Mouse (Mus musculus) 3134 (cell line): ENCODE measurements around the gene Fcrl1.
"Not testable (repeated sequence)": the region's sequence is repeated elsewhere in the genome, so short reads cannot be mapped to it uniquely, and the experiment has no call there.

Experiments used
- DNase-seq: peaks from one replicate; pipeline ENCODE4 v3.0.0-alpha.2; 2011; ENCODE audit warnings: low spot score; ENCODE audit not compliant: insufficient read length; ENCODE audit errors: extremely low read depth

Gene Fcrl1

GRCm38 (mm10) chr3:87376195-87377165, at the start of gene Fcrl1:
Gene Fcrl1, plus strand, starts transcription at chr3:87376387.
- DNase-seq, result no peak

DNA sequence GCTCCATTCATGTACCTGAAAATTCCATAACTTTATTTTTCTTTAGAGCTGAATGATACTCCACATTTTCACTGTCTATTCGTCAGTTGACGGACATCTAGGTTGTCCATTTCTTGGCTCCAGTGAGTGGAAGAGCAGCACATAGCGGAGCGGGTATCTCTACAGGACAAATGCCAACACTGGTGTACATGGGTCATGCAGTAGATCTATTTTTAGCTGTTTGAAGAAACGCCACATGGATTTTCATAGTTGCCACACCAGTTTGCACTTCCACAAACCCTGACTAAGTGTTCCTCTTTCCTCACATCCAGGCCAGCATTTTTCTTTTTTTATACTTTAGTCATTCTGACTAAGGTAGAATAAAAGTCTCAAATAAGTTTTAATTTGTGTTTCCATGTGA, 38.3 kb upstream of the Fcrl1 start:
- no peak for DNase-seq

- DNase-seq, result not testable (repeated sequence)
Measured at GRCm38 (mm10) chr3:87350992-87351391, 25.2 kb upstream of the Fcrl1 start.

DNA sequence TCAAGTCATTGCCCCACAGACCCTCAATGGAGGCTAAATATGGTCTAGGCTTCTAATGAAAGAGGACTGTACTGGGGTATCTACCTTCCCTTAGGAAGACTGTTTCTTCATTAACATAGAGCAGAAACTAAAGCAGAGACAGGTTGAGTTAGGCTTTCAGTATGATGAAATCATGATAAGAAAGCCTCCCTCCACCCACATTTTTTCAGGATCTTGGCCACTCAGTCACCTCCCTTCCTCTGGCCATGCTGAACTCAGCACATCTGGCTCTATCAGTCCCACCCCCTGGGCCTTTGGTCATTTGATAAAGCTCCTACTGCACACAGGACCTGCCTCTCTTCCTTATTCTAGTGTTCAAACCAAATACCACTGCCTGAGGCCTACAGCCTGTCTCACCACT, 18.6 kb upstream of the Fcrl1 start, which contains the start of gene Cd5l:
Cd5l (plus strand) TSS at position 301 of the 400 bp plus-strand sequence.
- DNase-seq, result no peak

- DNase-seq, result no peak
Measured at GRCm38 (mm10) chr3:87359215-87359614, 17.0 kb upstream of the Fcrl1 start.

- no peak for DNase-seq
Measured at GRCm38 (mm10) chr3:87360466-87360865, 15.7 kb upstream of the Fcrl1 start.

- no peak for DNase-seq
Measured at GRCm38 (mm10) chr3:87365691-87366090, 10.5 kb upstream of the Fcrl1 start.

GRCm38 (mm10) chr3:87367511-87367910, 8.7 kb upstream of the Fcrl1 start:
- no peak for DNase-seq

DNA sequence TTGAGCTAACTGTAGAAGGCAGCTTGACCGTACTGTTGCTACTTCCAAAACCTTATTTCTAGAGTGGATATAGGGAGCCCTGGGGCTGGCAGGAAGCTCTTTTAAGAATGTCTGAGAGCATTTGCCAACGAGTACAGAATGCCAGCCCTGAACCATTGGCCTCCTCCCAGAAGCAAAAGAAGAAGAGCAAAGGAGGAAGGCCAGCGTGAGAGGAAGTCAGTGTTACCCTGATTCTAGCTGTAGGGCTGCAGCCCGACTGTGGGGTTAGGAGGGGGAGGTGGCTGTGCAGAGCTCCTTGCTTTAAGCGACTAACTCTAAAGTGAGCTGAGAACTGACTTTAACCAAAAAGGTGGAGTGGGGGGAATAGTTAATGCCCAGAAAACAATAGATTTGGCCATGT, 7.0 kb upstream of the Fcrl1 start:
- DNase-seq, result no peak

DNA sequence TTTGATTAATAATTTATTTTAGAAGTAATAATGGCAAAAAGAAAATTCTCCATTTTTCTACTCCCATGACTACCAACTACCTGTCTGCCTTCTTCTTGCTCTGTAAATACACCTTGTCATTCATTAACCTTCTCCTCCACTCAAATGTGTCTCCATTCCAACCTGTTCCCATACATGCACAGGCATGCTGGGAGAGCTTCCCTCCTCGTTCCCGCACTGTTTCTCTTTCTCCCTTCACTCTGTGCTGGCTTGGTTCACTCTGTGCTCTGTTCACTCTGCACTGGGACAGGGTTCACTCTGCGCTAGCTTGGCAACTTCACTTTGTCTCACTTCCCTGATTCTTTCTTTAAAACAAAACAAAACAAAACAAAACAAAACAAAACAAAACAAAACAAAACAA, 1.0 kb downstream of the Fcrl1 start:
- DNase-seq, result no peak

GRCm38 (mm10) chr3:87377719-87378118, 1.5 kb downstream of the Fcrl1 start:
- no peak for DNase-seq

GRCm38 (mm10) chr3:87379641-87380315, 3.6 kb downstream of the Fcrl1 start:
- DNase-seq, result not testable (repeated sequence)

- DNase-seq, result no peak
Measured at GRCm38 (mm10) chr3:87381806-87382712, 5.9 kb downstream of the Fcrl1 start.

GRCm38 (mm10) chr3:87383308-87383707, 7.1 kb downstream of the Fcrl1 start:
- DNase-seq, result no peak

DNA sequence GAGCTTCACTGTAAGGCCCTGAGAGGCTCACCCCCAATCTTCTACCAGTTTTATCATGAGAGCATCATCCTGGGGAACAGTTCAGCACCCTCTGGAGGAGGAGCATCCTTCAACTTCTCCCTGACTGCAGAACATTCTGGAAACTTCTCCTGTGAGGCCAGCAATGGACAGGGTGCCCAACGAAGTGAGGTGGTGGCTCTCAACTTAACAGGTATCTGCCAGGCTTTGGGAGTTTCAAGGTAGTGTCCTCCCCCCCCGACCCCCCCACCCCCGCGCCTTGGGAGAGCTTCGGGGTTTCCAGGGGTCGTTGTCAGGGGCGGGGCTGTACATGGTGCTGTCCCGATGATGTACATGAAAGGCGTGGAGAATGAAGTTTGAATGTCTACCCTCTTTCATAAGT, 8.9 kb downstream of the Fcrl1 start:
- no peak for DNase-seq

- no peak for DNase-seq
Measured at GRCm38 (mm10) chr3:87390935-87391334, 14.7 kb downstream of the Fcrl1 start.

DNA sequence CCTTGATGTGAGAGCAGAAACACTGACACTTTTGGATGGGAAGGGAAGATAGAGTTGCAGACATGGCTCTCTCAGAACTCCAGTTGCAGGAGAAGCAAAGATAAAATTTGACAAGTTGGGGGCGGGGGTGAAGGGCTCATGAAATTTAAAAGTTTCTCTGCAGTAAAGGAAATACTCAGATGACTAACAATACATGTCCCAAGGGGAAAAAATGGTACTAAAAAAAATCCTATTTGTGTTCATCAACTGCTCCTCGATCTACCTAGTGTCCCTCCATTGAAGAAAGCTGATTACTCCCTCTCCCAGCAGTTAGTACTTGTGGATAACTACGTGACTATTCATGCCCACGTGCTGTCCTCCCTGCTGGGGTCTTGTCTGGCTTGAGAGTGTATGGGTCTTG, 22.6 kb downstream of the Fcrl1 start:
- no peak for DNase-seq

- DNase-seq, result no peak
Measured at GRCm38 (mm10) chr3:87399906-87400305, 23.7 kb downstream of the Fcrl1 start.

- DNase-seq, result no peak
Measured at GRCm38 (mm10) chr3:87401321-87401720, 25.1 kb downstream of the Fcrl1 start.

DNA sequence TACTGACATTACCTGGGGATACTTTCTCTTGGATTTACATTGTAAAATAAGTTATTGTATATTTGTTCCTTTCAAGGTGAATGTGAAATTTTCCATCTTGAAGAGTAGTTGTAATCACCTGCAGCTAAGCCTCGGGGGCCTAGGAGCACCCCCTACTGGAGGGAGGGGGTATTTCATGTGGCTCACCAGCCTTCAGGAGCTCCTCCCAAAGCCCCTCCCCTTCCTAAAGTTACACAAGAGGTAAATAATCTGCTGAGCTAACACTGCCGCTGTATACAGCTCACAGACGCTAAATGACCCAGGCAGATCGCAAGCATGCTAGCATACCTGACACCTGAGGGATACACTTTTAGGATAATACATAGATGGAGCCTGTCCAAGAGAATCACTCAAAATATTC, 32.0 kb downstream of the Fcrl1 start:
- DNase-seq, result peak; percentile 6
